Mouse (Mus musculus): ENCODE results near the gene Bag6. TPM values are rescaled to one million over a fixed set of nuclear protein-coding genes. Genes with fewer than 3 reads are reported as not detected.

The Bag6 gene
- polyA plus RNA-seq, 1 experiment = 411 TPM

GRCm38 (mm10) chr17:35102299-35102698 is 32.7 kb upstream of the Bag6 start:
- Histone ChIP-seq H3K4me3 (ENCODE audit: control insufficient read depth, insufficient read depth, low read length) (no peak overlapping the region), H3K36me3 (ENCODE audit: control insufficient read depth, insufficient read depth, low read length) (peaks cover 44% of the 10 kb centered on the region), H3K27me3 (ENCODE audit: control insufficient read depth, insufficient read depth, low read length) (no peaks in the 10 kb centered on the region), H3K4me1 (replicated peaks; ENCODE audit: control insufficient read depth, insufficient read depth, low read length) (peaks cover 2% of the 10 kb centered on the region; the same call in 1 of the 2 replicates), H3K27ac (ENCODE audit: control insufficient read depth, insufficient read depth, low read length) (no peak overlapping the region)
- WGBS = 96% methylated on average over 8 of the region's 8 CpGs
- no peak for TF ChIP-seq CTCF (IDR thresholded peaks at IDR 0.05; ENCODE audit: borderline replicate concordance, control insufficient read depth, extremely low read depth, insufficient read depth, low read length, poor library complexity)
- TF ChIP-seq POLR2A (IDR thresholded peaks at IDR 0.05; ENCODE audit: control insufficient read depth, extremely low read depth, insufficient read depth, low read length, poor library complexity) = no peak
- no peak for DNase-seq

GRCm38 (mm10) chr17:35103221-35103690 is 31.7 kb upstream of the Bag6 start:
- H3K27ac ChIP-seq (ENCODE audit: control insufficient read depth, insufficient read depth, low read length) = no peak overlapping the region
- DNase-seq = no peak
- WGBS = 80% methylated on average over 6 of the region's 6 CpGs

DNA sequence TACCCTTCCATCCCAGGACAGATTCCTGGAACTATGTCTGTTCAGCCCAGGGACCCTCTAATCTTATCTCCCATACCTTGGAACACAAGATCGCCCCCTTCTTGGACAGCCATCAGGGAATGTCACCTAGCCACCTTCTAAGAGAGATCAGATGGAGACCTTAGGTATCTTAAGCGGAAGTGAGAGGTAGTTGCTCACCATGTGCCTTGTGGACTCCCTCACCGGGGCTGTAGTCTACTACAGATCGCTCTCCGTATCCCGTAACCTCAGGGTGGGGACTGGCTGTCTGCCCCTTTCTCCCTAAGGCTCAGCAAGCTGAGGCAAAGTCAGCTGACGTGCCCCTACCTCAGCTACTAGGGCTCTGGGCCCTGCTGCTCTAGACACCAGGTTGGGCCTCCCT is 30.9 kb upstream of the Bag6 start:
- 98% methylated on average over 7 of the region's 7 CpGs for WGBS
- Histone ChIP-seq H3K27ac (ENCODE audit: control insufficient read depth, insufficient read depth, low read length) (no peak overlapping the region), H3K36me3 (ENCODE audit: control insufficient read depth, insufficient read depth, low read length) (peaks cover 33% of the 10 kb centered on the region), H3K4me3 (ENCODE audit: control insufficient read depth, insufficient read depth, low read length) (no peak overlapping the region), H3K27me3 (ENCODE audit: control insufficient read depth, insufficient read depth, low read length) (no peaks in the 10 kb centered on the region), H3K4me1 (replicated peaks; ENCODE audit: control insufficient read depth, insufficient read depth, low read length) (peaks cover 2% of the 10 kb centered on the region; the same call in 1 of the 2 replicates)
- TF ChIP-seq CTCF (IDR thresholded peaks at IDR 0.05; ENCODE audit: borderline replicate concordance, control insufficient read depth, extremely low read depth, insufficient read depth, low read length, poor library complexity) = no peak
- TF ChIP-seq POLR2A (IDR thresholded peaks at IDR 0.05; ENCODE audit: control insufficient read depth, extremely low read depth, insufficient read depth, low read length, poor library complexity) = no peak
- DNase-seq = no peak

More at GRCm38 (mm10) chr17:35103221-35103690, 31.7 kb upstream of the Bag6 start:
- Histone ChIP-seq H3K4me3 (ENCODE audit: control insufficient read depth, insufficient read depth, low read length) (no peak overlapping the region), H3K4me1 (replicated peaks; ENCODE audit: control insufficient read depth, insufficient read depth, low read length) (peaks cover 2% of the 10 kb centered on the region; the same call in 1 of the 2 replicates), H3K36me3 (ENCODE audit: control insufficient read depth, insufficient read depth, low read length) (peaks cover 40% of the 10 kb centered on the region), H3K27me3 (ENCODE audit: control insufficient read depth, insufficient read depth, low read length) (no peaks in the 10 kb centered on the region)
- TF ChIP-seq CTCF (IDR thresholded peaks at IDR 0.05; ENCODE audit: borderline replicate concordance, control insufficient read depth, extremely low read depth, insufficient read depth, low read length, poor library complexity) (no peak), POLR2A (IDR thresholded peaks at IDR 0.05; ENCODE audit: control insufficient read depth, extremely low read depth, insufficient read depth, low read length, poor library complexity) (no peak)

- no peak for DNase-seq
- Histone ChIP-seq H3K4me3 (ENCODE audit: control insufficient read depth, insufficient read depth, low read length) (no peak overlapping the region), H3K27ac (ENCODE audit: control insufficient read depth, insufficient read depth, low read length) (no peak overlapping the region), H3K4me1 (replicated peaks; ENCODE audit: control insufficient read depth, insufficient read depth, low read length) (peaks cover 2% of the 10 kb centered on the region; the same call in 1 of the 2 replicates), H3K36me3 (ENCODE audit: control insufficient read depth, insufficient read depth, low read length) (peaks cover 28% of the 10 kb centered on the region), H3K27me3 (ENCODE audit: control insufficient read depth, insufficient read depth, low read length) (no peaks in the 10 kb centered on the region)
- WGBS = 85% methylated on average over 6 of the region's 6 CpGs
- no peak for TF ChIP-seq CTCF (IDR thresholded peaks at IDR 0.05; ENCODE audit: borderline replicate concordance, control insufficient read depth, extremely low read depth, insufficient read depth, low read length, poor library complexity)
- no peak for TF ChIP-seq POLR2A (IDR thresholded peaks at IDR 0.05; ENCODE audit: control insufficient read depth, extremely low read depth, insufficient read depth, low read length, poor library complexity)
These were observed 30.2 kb upstream of the Bag6 start for GRCm38 (mm10) chr17:35104754-35105153.

DNA sequence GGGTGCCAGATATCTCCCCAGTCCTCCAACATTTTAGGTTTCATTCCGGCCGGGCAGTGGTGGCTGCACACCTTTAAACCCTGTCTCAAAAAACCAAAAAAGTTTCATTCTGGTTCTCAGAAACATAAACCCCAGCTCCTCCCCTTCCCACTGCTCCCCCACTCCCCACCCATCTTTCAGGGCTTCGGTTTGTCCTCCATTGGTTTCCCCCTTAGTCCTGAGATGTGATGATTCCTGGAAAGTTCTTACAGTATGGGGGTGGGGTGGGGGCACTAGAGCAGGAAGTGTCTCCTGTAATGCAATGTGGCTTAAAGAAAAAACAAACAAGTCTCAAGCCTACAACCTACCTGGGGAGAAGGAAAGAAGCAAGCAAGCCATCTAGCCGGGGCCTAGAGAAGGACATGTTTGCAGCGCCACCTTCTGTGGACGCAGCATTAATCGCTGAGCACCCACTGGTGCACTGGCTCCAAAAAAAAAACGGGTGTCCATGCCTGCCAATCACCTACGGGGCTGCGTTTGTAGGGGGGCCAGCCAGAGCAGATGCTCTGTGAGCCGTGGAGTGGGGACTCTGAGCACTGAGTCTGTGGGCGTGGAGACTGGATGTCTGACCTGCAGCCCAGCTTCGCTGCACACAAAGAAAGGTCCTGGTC is 29.1 kb upstream of the Bag6 start:
- Histone ChIP-seq H3K36me3 (ENCODE audit: control insufficient read depth, insufficient read depth, low read length) (peaks cover 19% of the 10 kb centered on the region), H3K4me3 (ENCODE audit: control insufficient read depth, insufficient read depth, low read length) (no peak overlapping the region), H3K4me1 (replicated peaks; ENCODE audit: control insufficient read depth, insufficient read depth, low read length) (peaks cover 2% of the 10 kb centered on the region; the same call in 1 of the 2 replicates), H3K27me3 (ENCODE audit: control insufficient read depth, insufficient read depth, low read length) (no peaks in the 10 kb centered on the region), H3K27ac (ENCODE audit: control insufficient read depth, insufficient read depth, low read length) (no peak overlapping the region)
- WGBS = 24% methylated on average over 13 of the region's 13 CpGs
- TF ChIP-seq POLR2A (IDR thresholded peaks at IDR 0.05; ENCODE audit: control insufficient read depth, extremely low read depth, insufficient read depth, low read length, poor library complexity) = no peak
- 0 out of 2 replicates have a peak, but pooled peaks have one; percentile 12 for TF ChIP-seq CTCF (IDR thresholded peaks at IDR 0.05; ENCODE audit: borderline replicate concordance, control insufficient read depth, extremely low read depth, insufficient read depth, low read length, poor library complexity)
- DNase-seq = peak; percentile 30

- H3K27me3 ChIP-seq (ENCODE audit: control insufficient read depth, insufficient read depth, low read length) = no peaks in the 10 kb centered on the region
- 90% methylated on average over 3 of the region's 3 CpGs for WGBS
- H3K4me3 ChIP-seq (ENCODE audit: control insufficient read depth, insufficient read depth, low read length) = no peak overlapping the region
- peaks cover 2% of the 10 kb centered on the region; the same call in 1 of the 2 replicates for H3K4me1 ChIP-seq (replicated peaks; ENCODE audit: control insufficient read depth, insufficient read depth, low read length)
- TF ChIP-seq POLR2A (IDR thresholded peaks at IDR 0.05; ENCODE audit: control insufficient read depth, extremely low read depth, insufficient read depth, low read length, poor library complexity) (no peak), CTCF (IDR thresholded peaks at IDR 0.05; ENCODE audit: borderline replicate concordance, control insufficient read depth, extremely low read depth, insufficient read depth, low read length, poor library complexity) (no peak)
- no peak overlapping the region for H3K27ac ChIP-seq (ENCODE audit: control insufficient read depth, insufficient read depth, low read length)
- DNase-seq = no peak
- peaks cover 12% of the 10 kb centered on the region; the same call in 1 of the 2 replicates for H3K36me3 ChIP-seq (ENCODE audit: control insufficient read depth, insufficient read depth, low read length)
These were observed 28.5 kb upstream of the Bag6 start for GRCm38 (mm10) chr17:35106522-35106921.

All from thymus, adult 2 months (tissue).